14 mouse cellular contexts compared by ENCODE assay signal in genomic region chr2:14774375-14774774, GRCm38 (mm10).
"Had no signal": no experiment of that assay in that cellular context is flagged by ENCODE, and none has a peak within 500 bp of the region (broad histone marks: within the 10 kb centered on the region; RNA-seq: fewer than 3 reads in every experiment).

No protein-coding gene starts in this region.

- H3K9ac ChIP-seq: limb, embryonic 12.5 days; liver, embryonic 13.5 days; liver, postnatal 0 days; lung, embryonic 15.5 days; neural tube, embryonic 12.5 days had no signal

- H3K4me3 ChIP-seq: limb, embryonic 12.5 days; liver, embryonic 13.5 days; lung, embryonic 15.5 days; megakaryocyte, embryonic 14.5 days; myocyte; neural tube, embryonic 12.5 days had no signal

- H3K27ac ChIP-seq: limb, embryonic 12.5 days; liver, embryonic 13.5 days; lung, embryonic 15.5 days; macrophage; neural tube, embryonic 12.5 days had no signal

- DNase-seq: kidney, adult 8-10 months; kidney, postnatal 25 days; liver; liver, embryonic 13.5 days; liver, postnatal 0 days; lung, postnatal 14 days; right cerebral cortex, postnatal 25 days; thymus, postnatal 4 days had no signal

- ATAC-seq: liver, postnatal 0 days had no signal

- H3K4me2 ChIP-seq: limb, embryonic 12.5 days; liver, embryonic 13.5 days; lung, embryonic 15.5 days; neural tube, embryonic 12.5 days had no signal

- H3K9me3 ChIP-seq: limb, embryonic 12.5 days; liver, embryonic 13.5 days; lung, embryonic 15.5 days; megakaryocyte, embryonic 14.5 days; neural tube, embryonic 12.5 days had no signal

- H3K27me3 ChIP-seq: limb, embryonic 12.5 days; liver, embryonic 13.5 days; lung, embryonic 15.5 days; megakaryocyte, embryonic 14.5 days; neural tube, embryonic 12.5 days had no signal

- H3K4me1 ChIP-seq: limb, embryonic 12.5 days; liver, embryonic 13.5 days; lung, embryonic 15.5 days; megakaryocyte, embryonic 14.5 days; neural tube, embryonic 12.5 days had no signal

- H3K36me3 ChIP-seq: limb, embryonic 12.5 days; liver, embryonic 13.5 days; lung, embryonic 15.5 days; neural tube, embryonic 12.5 days had no signal
